In genomic region chr19:5965910-5966309, GRCm38 (mm10) we compare ENCODE assay signal across 30 mouse cellular contexts. TPM values are rescaled to one million over a fixed set of nuclear protein-coding genes. Genes with fewer than 3 reads are reported as not detected.
A peak's percentile ranks its signal among the peaks of the same experiment; 100 is the strongest.
DNase-seq lines count a peak whose midpoint lies in the region; ATAC-seq and TF ChIP-seq lines count a peak whose summit lies in the region.
"Had no signal": no experiment of that assay in that cellular context is flagged by ENCODE, and none has a peak within 500 bp of the region (broad histone marks: within the 10 kb centered on the region; RNA-seq: fewer than 3 reads in every experiment).

No protein-coding gene starts in this region.

- peaks cover 0 to 22% of the 10 kb centered on the region in 2 experiments; a peak in 2 of 4 replicates for H3K36me3 ChIP-seq in MEL (ENCODE audit: control insufficient read depth in 1 of 2, insufficient read depth in 2 of 2, low read length in 2 of 2)
- peaks cover 10% of the 10 kb centered on the region for H3K36me3 ChIP-seq in liver, embryonic 15.5 days (replicated peaks)
- no peaks in the 10 kb centered on the region for H3K36me3 ChIP-seq in forebrain, embryonic 16.5 days (ENCODE audit: control insufficient read depth, insufficient read depth)
- H3K36me3 ChIP-seq: hindbrain, embryonic 13.5 days had no signal

- DNase-seq in 3T3-L1 (ENCODE audit: low read depth, low spot score): peak; percentile 49
- peak; percentile 52 for DNase-seq in 416B (ENCODE audit: low read depth)
- DNase-seq in MEL (ENCODE audit: low read depth, low spot score): no peak
- no peak for DNase-seq in layer of hippocampus, postnatal 25 days (ENCODE audit: extremely low spot score in 1 of 2, low spot score in 1 of 2)
- no peak for DNase-seq in lung, postnatal 4 days
- DNase-seq: adrenal gland, adult 8-10 months had no signal

- peaks cover 0 to 32% of the 10 kb centered on the region in 2 experiments; a peak in 3 of 4 replicates for H3K4me1 ChIP-seq in MEL (ENCODE audit: control insufficient read depth in 1 of 2, insufficient read depth in 2 of 2, low read length in 2 of 2)
- H3K4me1 ChIP-seq in liver, embryonic 15.5 days (replicated peaks): peaks cover 87% of the 10 kb centered on the region
- H3K4me1 ChIP-seq in forebrain, embryonic 16.5 days (replicated peaks; ENCODE audit: control insufficient read depth, insufficient read depth, low read length): peaks cover 22% of the 10 kb centered on the region

- TF ChIP-seq RAD21 in MEL (IDR thresholded peaks at IDR 0.05; ENCODE audit: low read depth, low read length): peak; percentile 19

- no peak overlapping the region for H3K27ac ChIP-seq in MEL (ENCODE audit: control insufficient read depth, low read depth, low read length)
- peak overlapping the region; percentile 92 for H3K27ac ChIP-seq in liver, embryonic 15.5 days (replicated peaks)
- no peak overlapping the region for H3K27ac ChIP-seq in forebrain, embryonic 16.5 days (ENCODE audit: low read length)
- H3K27ac ChIP-seq: forebrain, embryonic 10.5 days; forebrain, embryonic 13.5 days; heart, embryonic 15.5 days; hindbrain, embryonic 10.5 days; hindbrain, embryonic 13.5 days had no signal

- no peak overlapping the region for H3K4me2 ChIP-seq in liver, embryonic 15.5 days
- H3K4me2 ChIP-seq in forebrain, embryonic 16.5 days (ENCODE audit: low read length): no peak overlapping the region
- H3K4me2 ChIP-seq: forebrain, embryonic 13.5 days; heart, embryonic 12.5 days; heart, embryonic 15.5 days; hindbrain, embryonic 13.5 days had no signal

- ATAC-seq in liver, embryonic 15.5 days (ENCODE audit: insufficient read depth): no peak
- ATAC-seq in forebrain, embryonic 16.5 days: no peak
- no peak for ATAC-seq in CD4-positive, CD25-positive, alpha-beta regulatory T cell, adult 4 months
- ATAC-seq: forebrain, embryonic 13.5 days had no signal

- TF ChIP-seq EP300 in MEL (IDR thresholded peaks at IDR 0.05; ENCODE audit: low read depth in 1 of 2, low read length in 2 of 2): no peak

- H3K9ac ChIP-seq in MEL (ENCODE audit: control insufficient read depth, low read depth, low read length, poor library complexity, severe bottlenecking): no peak overlapping the region
- no peak overlapping the region for H3K9ac ChIP-seq in liver, embryonic 15.5 days
- no peak overlapping the region for H3K9ac ChIP-seq in forebrain, embryonic 16.5 days (replicated peaks; ENCODE audit: low read depth, low read length)
- H3K9ac ChIP-seq: forebrain, embryonic 13.5 days; forebrain, postnatal 0 days had no signal

- no peak overlapping the region for H3K4me3 ChIP-seq in MEL (ENCODE audit: control insufficient read depth in 1 of 2, insufficient read depth in 1 of 2, low read depth in 2 of 2, low read length in 2 of 2)
- H3K4me3 ChIP-seq in liver, embryonic 15.5 days (replicated peaks): no peak overlapping the region
- no peak overlapping the region for H3K4me3 ChIP-seq in forebrain, embryonic 16.5 days (replicated peaks; ENCODE audit: low read length)
- H3K4me3 ChIP-seq: forebrain, embryonic 13.5 days; gastrocnemius, adult 2 months; heart, embryonic 12.5 days; heart, embryonic 15.5 days; hindbrain, embryonic 10.5 days; hindbrain, embryonic 13.5 days had no signal

- no peak for TF ChIP-seq POLR2A in MEL (IDR thresholded peaks at IDR 0.05; ENCODE audit: control insufficient read depth in 1 of 2, insufficient read depth in 1 of 2, low read depth in 1 of 2, low read length in 2 of 2, poor library complexity in 1 of 2)

- WGBS in liver, embryonic 15.5 days (ENCODE audit: insufficient replicate concordance): 75% methylated on average over 2 of the region's 2 CpGs
- WGBS in forebrain, embryonic 16.5 days: 93% methylated on average over 2 of the region's 2 CpGs

- no peaks in the 10 kb centered on the region for H3K27me3 ChIP-seq in MEL (ENCODE audit: control insufficient read depth in 1 of 2, insufficient read depth in 2 of 2, low read length in 2 of 2)
- H3K27me3 ChIP-seq in liver, embryonic 15.5 days: no peaks in the 10 kb centered on the region
- H3K27me3 ChIP-seq in forebrain, embryonic 16.5 days (replicated peaks; ENCODE audit: control insufficient read depth, insufficient read depth, low read length): no peaks in the 10 kb centered on the region
- H3K27me3 ChIP-seq: forebrain, embryonic 13.5 days; heart, embryonic 12.5 days; heart, embryonic 15.5 days; hindbrain, embryonic 13.5 days had no signal

- H3K79me2 ChIP-seq in MEL (ENCODE audit: control insufficient read depth, insufficient read depth, low read length, poor library complexity): peaks cover 26% of the 10 kb centered on the region

- TF ChIP-seq CTCF in MEL (IDR thresholded peaks at IDR 0.05 in 2 of 3, conservative IDR thresholded peaks at IDR 0.05 in 1 of 3; ENCODE audit: control insufficient read depth in 1 of 3, insufficient read depth in 1 of 3, low read depth in 2 of 3, low read length in 3 of 3, poor library complexity in 1 of 3, severe bottlenecking in 1 of 3): peak in 1 of 3 experiments; percentile 35; a peak in 2 of 6 replicates

- no peaks in the 10 kb centered on the region for H3K9me3 ChIP-seq in MEL (replicated peaks; ENCODE audit: insufficient read depth, low read length)
- H3K9me3 ChIP-seq in liver, embryonic 15.5 days (replicated peaks): no peaks in the 10 kb centered on the region
- H3K9me3 ChIP-seq in forebrain, embryonic 16.5 days (ENCODE audit: control insufficient read depth, low read length): no peaks in the 10 kb centered on the region
- H3K9me3 ChIP-seq: forebrain, embryonic 10.5 days; forebrain, embryonic 13.5 days; G1E; heart, embryonic 12.5 days; heart, embryonic 15.5 days; hindbrain, embryonic 10.5 days; hindbrain, embryonic 13.5 days had no signal

TF ChIP-seq in MEL, 35 proteins besides CTCF, POLR2A, EP300 and RAD21:
- TF ChIP-seq SMC3 (IDR thresholded peaks at IDR 0.05; ENCODE audit: low read depth, low read length) (peak; percentile 53), JUND (IDR thresholded peaks at IDR 0.05; ENCODE audit: low read depth, low read length) (no peak), ZC3H11A (IDR thresholded peaks at IDR 0.05; ENCODE audit: low read depth, low read length) (peak; percentile 44; the same call in 1 of the 2 replicates)

RNA-seq across cellular contexts. Expression of gene Pola2, which starts 1.9 kb away (rescaled TPM):
- total RNA-seq in MEL (2012; rRNA removed): 75.3 and 77.3 TPM in 2 replicates
- polyA plus RNA-seq in MEL (2012; ENCODE audit: insufficient read depth in 1 of 2, insufficient read length in 2 of 2, low read depth in 1 of 2, low replicate concordance in 2 of 2, missing spikeins in 1 of 2): 100 to 1,000 TPM in 1 of 2 experiments, 10 to 100 TPM in 1; 99.4 to 126 TPM
- polyA plus RNA-seq in liver, embryonic 15.5 days (2015; fragmentation: Nextera tagmentation; extraction: Ambion mirVana): 53.8 and 58.9 TPM in 2 replicates
- 1 to 10 TPM; 5.4 to 6.5 TPM for total RNA-seq in layer of hippocampus, postnatal 25 days (2021)
- 31.9 and 34.2 TPM in 2 replicates for polyA plus RNA-seq in forebrain, embryonic 16.5 days (2015; fragmentation: Nextera tagmentation; extraction: Ambion mirVana)
- 10 to 100 TPM; 13.8 to 15.8 TPM for polyA plus RNA-seq in CD4-positive, CD25-positive, alpha-beta regulatory T cell, adult 4 months (2017; shearing (Covaris generic))

RNA-seq across cellular contexts. Expression of gene Slc22a20, which starts 20.0 kb away (rescaled TPM):
- not detected in 2 replicates for total RNA-seq in MEL (2012; rRNA removed)
- polyA plus RNA-seq in MEL (2012; ENCODE audit: insufficient read depth in 1 of 2, insufficient read length in 2 of 2, low read depth in 1 of 2, low replicate concordance in 2 of 2, missing spikeins in 1 of 2): not detected
- polyA plus RNA-seq in liver, embryonic 15.5 days (2015; fragmentation: Nextera tagmentation; extraction: Ambion mirVana): 0.05 TPM in 1 of 2 replicates, not detected in the other
- total RNA-seq in layer of hippocampus, postnatal 25 days (2021): not detected
- polyA plus RNA-seq in forebrain, embryonic 16.5 days (2015; fragmentation: Nextera tagmentation; extraction: Ambion mirVana): not detected in 2 replicates
- polyA plus RNA-seq in CD4-positive, CD25-positive, alpha-beta regulatory T cell, adult 4 months (2017; shearing (Covaris generic)): not detected
- total RNA-seq: adrenal gland, adult 8-10 months; adrenal gland, postnatal 36 days; forebrain, postnatal 0 days; G1E; gastrocnemius, adult 2 months; gastrocnemius, postnatal 14 days; gastrocnemius, postnatal 4 days; heart, adult 8-10 months; heart, postnatal 10 days; heart, postnatal 36 days had no signal
- polyA plus RNA-seq: activated CD4-positive, CD25-positive, alpha-beta regulatory T cell, adult 4 months; C2C12; embryonic facial prominence, embryonic 11.5 days; embryonic facial prominence, embryonic 14.5 days; forebrain, embryonic 10.5 days; forebrain, embryonic 13.5 days; forebrain, postnatal 0 days; frontal cortex, adult 2 months; G1E; heart, embryonic 12.5 days; heart, embryonic 15.5 days; hindbrain, embryonic 10.5 days; hindbrain, embryonic 13.5 days; hindbrain, embryonic 16.5 days had no signal

RNA-seq across cellular contexts. Expression of gene Cdc42ep2, which starts 41.3 kb away (rescaled TPM):
- total RNA-seq in MEL (2012; rRNA removed): 0.75 and 1.1 TPM in 2 replicates
- 1 to 10 TPM in 1 of 2 experiments, not detected in 1; 1.7 TPM for polyA plus RNA-seq in MEL (2012; ENCODE audit: insufficient read depth in 1 of 2, insufficient read length in 2 of 2, low read depth in 1 of 2, low replicate concordance in 2 of 2, missing spikeins in 1 of 2)
- 2.9 and 3.1 TPM in 2 replicates for polyA plus RNA-seq in liver, embryonic 15.5 days (2015; fragmentation: Nextera tagmentation; extraction: Ambion mirVana)
- 1 to 10 TPM; 6.3 to 6.4 TPM for total RNA-seq in layer of hippocampus, postnatal 25 days (2021)
- polyA plus RNA-seq in forebrain, embryonic 16.5 days (2015; fragmentation: Nextera tagmentation; extraction: Ambion mirVana): 11.1 and 12.4 TPM in 2 replicates
- under 1 TPM in 1 of 2 experiments, not detected in 1; 0.34 TPM for polyA plus RNA-seq in CD4-positive, CD25-positive, alpha-beta regulatory T cell, adult 4 months (2017; shearing (Covaris generic))

RNA-seq across cellular contexts. Expression of gene Capn1, which starts 49.8 kb away (rescaled TPM):
- 42.5 and 43.4 TPM in 2 replicates for total RNA-seq in MEL (2012; rRNA removed)
- 10 to 100 TPM in 1 of 2 experiments, not detected in 1; 75.2 TPM for polyA plus RNA-seq in MEL (2012; ENCODE audit: insufficient read depth in 1 of 2, insufficient read length in 2 of 2, low read depth in 1 of 2, low replicate concordance in 2 of 2, missing spikeins in 1 of 2)
- polyA plus RNA-seq in liver, embryonic 15.5 days (2015; fragmentation: Nextera tagmentation; extraction: Ambion mirVana): 25.1 and 26.1 TPM in 2 replicates
- total RNA-seq in layer of hippocampus, postnatal 25 days (2021): 10 to 100 TPM; 20.5 to 21.9 TPM
- 1.3 and 2.2 TPM in 2 replicates for polyA plus RNA-seq in forebrain, embryonic 16.5 days (2015; fragmentation: Nextera tagmentation; extraction: Ambion mirVana)
- polyA plus RNA-seq in CD4-positive, CD25-positive, alpha-beta regulatory T cell, adult 4 months (2017; shearing (Covaris generic)): 10 to 100 TPM; 40.2 to 45.3 TPM

RNA-seq across cellular contexts. Expression of gene Dpf2, which starts 53.1 kb away (rescaled TPM):
- 45.7 and 58.6 TPM in 2 replicates for total RNA-seq in MEL (2012; rRNA removed)
- 100 to 1,000 TPM; 133 to 166 TPM for polyA plus RNA-seq in MEL (2012; ENCODE audit: insufficient read depth in 1 of 2, insufficient read length in 2 of 2, low read depth in 1 of 2, low replicate concordance in 2 of 2, missing spikeins in 1 of 2)
- polyA plus RNA-seq in liver, embryonic 15.5 days (2015; fragmentation: Nextera tagmentation; extraction: Ambion mirVana): 52.7 and 59.4 TPM in 2 replicates
- 10 to 100 TPM; 82.5 to 95.6 TPM for total RNA-seq in layer of hippocampus, postnatal 25 days (2021)
- polyA plus RNA-seq in forebrain, embryonic 16.5 days (2015; fragmentation: Nextera tagmentation; extraction: Ambion mirVana): 124 and 126 TPM in 2 replicates
- 100 to 1,000 TPM; 214 to 296 TPM for polyA plus RNA-seq in CD4-positive, CD25-positive, alpha-beta regulatory T cell, adult 4 months (2017; shearing (Covaris generic))

Comparison
In these comparisons a context has a peak if more than half of its experiments do, and no peak if none do; other contexts are left out.
1. DNase-seq: peak in 3T3-L1 (single experiment) and 416B (single experiment); none in MEL (single experiment), layer of hippocampus, postnatal 25 days (0 of 2) and lung, postnatal 4 days (0 of 2).